Mouse (Mus musculus) stomach, embryonic 16.5 days (tissue): Measurements from ENCODE around the gene Rbm20. TPM values are rescaled to one million over a fixed set of nuclear protein-coding genes. Genes with fewer than 3 reads are reported as not detected.

Experiments used
- ATAC-seq: fragments of 200-750 bp; cut with Nextera tagmentation; 2 replicates; pipeline ENCODE4 v1.8.0; 2017; ENCODE audit warnings: moderate number of reproducible peaks, moderate TSS enrichment; ENCODE audit not compliant: insufficient read depth, low FRiP score
- H3K27ac ChIP-seq: fragments of 300-500 bp; sonication (generic); 2 replicates; pipeline ENCODE4 v1.5.1; 2014; ENCODE audit warnings: low read length
- H3K27me3 ChIP-seq: fragments of 300-500 bp; sonication (generic); 2 replicates; pipeline ENCODE4 v1.6.1; 2014; ENCODE audit warnings: low read length, control low read depth, mixed read lengths; ENCODE audit not compliant: control insufficient read depth, insufficient read depth
- H3K36me3 ChIP-seq: fragments of 300-500 bp; sonication (generic); 2 replicates; pipeline ENCODE4 v1.6.1; 2014; ENCODE audit warnings: low read length; ENCODE audit not compliant: control insufficient read depth, insufficient read depth
- H3K4me1 ChIP-seq: fragments of 300-500 bp; sonication (generic); 2 replicates; pipeline ENCODE4 v1.6.1; 2014; ENCODE audit warnings: low read length, control low read depth, mixed read lengths; ENCODE audit not compliant: control insufficient read depth, insufficient read depth
- H3K4me2 ChIP-seq: fragments of 300-500 bp; sonication (generic); 2 replicates; pipeline ENCODE4 v1.6.1; 2014; ENCODE audit warnings: low read depth, low read length, mixed read lengths
- H3K4me3 ChIP-seq: fragments of 300-500 bp; sonication (generic); replicated peaks from 2 replicates; pipeline ENCODE4 v1.5.1; 2014; ENCODE audit warnings: mild to moderate bottlenecking, low read length
- H3K9ac ChIP-seq: fragments of 300-500 bp; sonication (generic); 2 replicates; pipeline ENCODE4 v1.6.1; 2014; ENCODE audit warnings: low read length
- H3K9me3 ChIP-seq: fragments of 300-500 bp; sonication (generic); replicated peaks from 2 replicates; pipeline ENCODE4 v1.6.1; 2016; ENCODE audit warnings: low read length, control low read depth; ENCODE audit not compliant: control insufficient read depth
- whole genome bisulfite sequencing: fragments of 180-500 bp; shearing (Covaris S2); extraction: QIAGEN DNeasy Blood & Tissue Kit; methylation state at CpG from one replicate; pipeline ENCODE4 v1.1.7; 2014; 5-methylcytosine and 5-hydroxymethylcytosine counted together
- polyA plus RNA-seq: library from polyadenylated mRNA; unstranded; fragments of >200 nt; fragmentation: Nextera tagmentation; extraction: Ambion mirVana; gene quantifications from 2 replicates; pipeline ENCODE4 v1.2.1, GENCODE M21; 2015

Rbm20 gene
- polyA plus RNA-seq, 1 experiment from 2014 or later: 1.4 TPM

- Histone ChIP-seq H3K9ac (no peak overlapping the region), H3K4me1 (peaks cover 2% of the 10 kb centered on the region; the same call in 1 of the 2 replicates), H3K4me3 (no peak overlapping the region), H3K4me2 (no peak overlapping the region), H3K27me3 (no peaks in the 10 kb centered on the region), H3K27ac (no peak overlapping the region), H3K36me3 (no peaks in the 10 kb centered on the region), H3K9me3 (no peaks in the 10 kb centered on the region)
- 65% methylated on average over 2 of the region's 2 CpGs for WGBS
- ATAC-seq: no peak
Measured at GRCm38 (mm10) chr19:53786239-53786638, 109.1 kb downstream of the Rbm20 start.

DNA sequence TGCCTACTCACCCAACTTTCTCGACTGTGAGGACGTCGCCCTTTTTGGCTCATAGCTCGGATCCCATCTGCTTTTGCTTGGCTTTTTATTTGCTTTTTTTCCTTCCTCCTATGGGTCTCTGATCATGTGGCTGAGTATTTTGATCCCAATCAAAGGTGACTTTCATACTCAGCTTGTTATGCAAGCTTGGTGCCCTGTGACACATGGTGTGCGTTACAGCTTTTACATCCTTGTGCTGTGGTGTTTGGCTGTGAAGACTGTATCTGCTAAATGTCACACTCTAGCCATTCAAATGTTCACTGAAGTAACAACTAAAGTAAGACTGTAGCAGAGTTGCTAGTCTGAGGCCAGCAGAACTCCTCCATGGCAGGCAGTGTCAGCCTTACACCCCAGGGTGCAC is 109.7 kb downstream of the Rbm20 start:
- WGBS: 78% methylated on average over 5 of the region's 5 CpGs
- Histone ChIP-seq H3K27me3 (no peaks in the 10 kb centered on the region), H3K4me1 (peaks cover 3% of the 10 kb centered on the region), H3K36me3 (no peaks in the 10 kb centered on the region), H3K9ac (no peak overlapping the region), H3K9me3 (no peaks in the 10 kb centered on the region), H3K4me3 (no peak overlapping the region), H3K27ac (no peak overlapping the region), H3K4me2 (no peak overlapping the region)
- ATAC-seq: no peak

DNA sequence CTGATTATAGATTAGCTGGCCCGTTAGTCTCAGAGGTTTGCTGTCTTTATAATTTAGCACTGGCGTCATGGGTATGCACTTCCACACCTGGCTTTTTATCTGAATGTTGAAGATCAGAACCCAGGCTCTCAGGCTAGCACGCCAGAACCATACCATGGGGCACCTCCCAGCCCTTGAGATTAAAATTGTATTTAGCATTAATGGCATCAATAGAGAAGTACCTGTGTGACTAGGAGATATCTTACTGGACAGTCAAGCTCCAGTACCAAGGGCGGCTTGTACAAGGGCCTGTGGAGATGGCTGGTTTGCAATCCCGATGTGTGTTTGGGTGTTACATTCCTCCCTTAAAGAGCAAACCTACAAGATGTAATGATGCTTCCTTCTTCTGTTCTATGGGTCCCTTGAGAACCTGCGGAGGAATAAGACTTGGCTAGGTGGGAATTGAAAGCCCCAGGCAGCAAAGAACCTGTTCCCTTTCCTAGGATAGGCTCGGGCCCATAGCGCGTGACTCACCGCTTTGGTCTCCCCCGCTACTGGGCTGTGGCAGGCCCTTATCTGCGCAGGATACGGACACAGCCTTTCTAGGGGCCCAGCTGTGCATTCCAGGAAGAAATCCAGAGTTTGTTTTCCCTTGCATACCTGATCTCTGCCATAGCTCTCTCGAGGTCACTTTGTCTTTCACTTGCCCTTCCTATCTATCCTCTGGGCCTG is 111.7 kb downstream of the Rbm20 start:
- H3K27ac ChIP-seq: no peak overlapping the region
- no peaks in the 10 kb centered on the region for H3K36me3 ChIP-seq
- H3K9me3 ChIP-seq: no peaks in the 10 kb centered on the region
- peaks cover 9% of the 10 kb centered on the region for H3K4me1 ChIP-seq
- peak; percentile 77; the same call in 1 of the 2 replicates for ATAC-seq
- no peaks in the 10 kb centered on the region for H3K27me3 ChIP-seq
- no peak overlapping the region for H3K4me3 ChIP-seq
- H3K9ac ChIP-seq: no peak overlapping the region
- 65% methylated on average over 14 of the region's 14 CpGs for WGBS
- no peak overlapping the region for H3K4me2 ChIP-seq

GRCm38 (mm10) chr19:53789571-53789970 is 112.5 kb downstream of the Rbm20 start:
- ATAC-seq: no peak
- peaks cover 9% of the 10 kb centered on the region for H3K4me1 ChIP-seq
- WGBS: 63% methylated on average over 7 of the region's 7 CpGs
- H3K27me3 ChIP-seq: no peaks in the 10 kb centered on the region
- H3K4me3 ChIP-seq: no peak overlapping the region
- H3K36me3 ChIP-seq: no peaks in the 10 kb centered on the region
- H3K9ac ChIP-seq: no peak overlapping the region
- no peak overlapping the region for H3K27ac ChIP-seq
- no peaks in the 10 kb centered on the region for H3K9me3 ChIP-seq
- H3K4me2 ChIP-seq: no peak overlapping the region

GRCm38 (mm10) chr19:53791751-53792720 is 114.9 kb downstream of the Rbm20 start:
- H3K27ac ChIP-seq: no peak overlapping the region
- no peaks in the 10 kb centered on the region for H3K9me3 ChIP-seq
- peaks cover 9% of the 10 kb centered on the region for H3K4me1 ChIP-seq
- peak overlapping the region; percentile 17; the same call in 1 of the 2 replicates for H3K4me2 ChIP-seq
- H3K27me3 ChIP-seq: no peaks in the 10 kb centered on the region
- no peak overlapping the region for H3K4me3 ChIP-seq
- no peak for ATAC-seq
- WGBS: 49% methylated on average over 20 of the region's 20 CpGs
- no peak overlapping the region for H3K9ac ChIP-seq
- no peaks in the 10 kb centered on the region for H3K36me3 ChIP-seq

GRCm38 (mm10) chr19:53792976-53793897 is 116.1 kb downstream of the Rbm20 start:
- Histone ChIP-seq H3K4me2 (no peak overlapping the region), H3K36me3 (no peaks in the 10 kb centered on the region), H3K27ac (no peak overlapping the region), H3K4me1 (peaks cover 9% of the 10 kb centered on the region), H3K9ac (no peak overlapping the region), H3K9me3 (no peaks in the 10 kb centered on the region), H3K4me3 (no peak overlapping the region), H3K27me3 (no peaks in the 10 kb centered on the region)
- 81% methylated on average over 37 of the region's 37 CpGs for WGBS
- no peak for ATAC-seq

- 0 out of 2 replicates have a peak overlapping the region, but pooled peaks have one; percentile 13 for H3K4me2 ChIP-seq
Measured at GRCm38 (mm10) chr19:53793994-53794890, 117.1 kb downstream of the Rbm20 start.

GRCm38 (mm10) chr19:53794996-53795395 is 117.9 kb downstream of the Rbm20 start:
- Histone ChIP-seq H3K27me3 (no peaks in the 10 kb centered on the region), H3K4me1 (peaks cover 7% of the 10 kb centered on the region), H3K9me3 (no peaks in the 10 kb centered on the region), H3K9ac (no peak overlapping the region), H3K4me3 (no peak overlapping the region), H3K4me2 (no peak overlapping the region), H3K36me3 (no peaks in the 10 kb centered on the region), H3K27ac (no peak overlapping the region)
- no peak for ATAC-seq
- WGBS: 64% methylated on average over 4 of the region's 4 CpGs

More at GRCm38 (mm10) chr19:53793994-53794890, 117.1 kb downstream of the Rbm20 start:
- Histone ChIP-seq H3K36me3 (no peaks in the 10 kb centered on the region), H3K4me1 (peaks cover 9% of the 10 kb centered on the region), H3K27me3 (no peaks in the 10 kb centered on the region), H3K9ac (no peak overlapping the region), H3K4me3 (no peak overlapping the region), H3K27ac (no peak overlapping the region), H3K9me3 (no peaks in the 10 kb centered on the region)
- WGBS: 62% methylated on average over 23 of the region's 23 CpGs
- ATAC-seq: no peak
